Mouse (Mus musculus): ENCODE data around the gene Ctsg. TPM values are rescaled to one million over a fixed set of nuclear protein-coding genes. Genes with fewer than 3 reads are reported as not detected.
"Not testable (repeated sequence)": the region's sequence is repeated elsewhere in the genome, so short reads cannot be mapped to it uniquely, and the experiment has no call there.

The Ctsg gene
- polyA plus RNA-seq, 1 experiment = not detected

DNA sequence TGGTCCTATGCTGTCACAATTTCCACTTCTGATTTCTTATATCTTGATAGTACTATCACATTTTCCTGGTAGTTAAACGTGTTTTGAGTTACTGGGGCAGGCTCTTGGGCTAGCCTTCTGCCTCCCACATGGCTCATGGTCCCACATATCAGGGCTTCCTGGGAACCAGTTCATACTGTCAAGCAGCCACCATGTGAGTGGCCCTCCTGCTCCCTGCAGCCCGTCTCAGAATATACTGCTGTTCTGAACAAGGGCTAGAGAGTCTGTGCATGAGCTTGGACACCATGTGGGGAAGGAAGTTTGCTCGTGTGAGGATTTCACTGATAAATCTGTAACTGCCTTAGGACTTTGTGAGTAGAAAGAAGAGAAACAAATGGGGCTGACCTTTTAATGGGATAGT, 15.7 kb downstream of the Ctsg start:
- Histone ChIP-seq H3K36me3 (ENCODE audit: control insufficient read depth, insufficient read depth) (no peaks in the 10 kb centered on the region), H3K79me2 (ENCODE audit: control insufficient read depth, insufficient read depth) (no peaks in the 10 kb centered on the region), H3K27me3 (ENCODE audit: control insufficient read depth, insufficient read depth, insufficient read length) (no peaks in the 10 kb centered on the region), H3K4me3 (ENCODE audit: insufficient read depth, poor library complexity, severe bottlenecking) (no peak overlapping the region), H3ac (ENCODE audit: control insufficient read depth, insufficient read length, low read depth) (no peak overlapping the region), H3K79me3 (ENCODE audit: low read depth) (no peaks in the 10 kb centered on the region)
- TF ChIP-seq MYOD1 (IDR thresholded peaks at IDR 0.05; ENCODE audit: control insufficient read depth, insufficient read length, low read depth) = no peak
- TF ChIP-seq CEBPB (IDR thresholded peaks at IDR 0.05; ENCODE audit: low read depth) = no peak
- no peak for TF ChIP-seq FOSL1 (IDR thresholded peaks at IDR 0.05; ENCODE audit: insufficient read depth, low read length, poor library complexity, severe bottlenecking)
- TF ChIP-seq CTCF (IDR thresholded peaks at IDR 0.05; ENCODE audit: control insufficient read depth, insufficient read depth, insufficient read length) = no peak
- TF ChIP-seq MAX (IDR thresholded peaks at IDR 0.05) = no peak
- TF ChIP-seq MYOG (IDR thresholded peaks at IDR 0.05; ENCODE audit: control insufficient read depth, extremely low read depth, insufficient read length) = no peak
- no peak for TF ChIP-seq USF1 (IDR thresholded peaks at IDR 0.05; ENCODE audit: low read depth)

GRCm38 (mm10) chr14:56085167-56085566, 17.2 kb downstream of the Ctsg start, which contains the start of gene Mcpt8:
Mcpt8 (minus strand) TSS chr14:56085273.
- no peaks in the 10 kb centered on the region for H3K27me3 ChIP-seq (ENCODE audit: control insufficient read depth, insufficient read depth, insufficient read length)
- H3K79me3 ChIP-seq (ENCODE audit: low read depth) = no peaks in the 10 kb centered on the region
- H3K79me2 ChIP-seq (ENCODE audit: control insufficient read depth, insufficient read depth) = no peaks in the 10 kb centered on the region
- H3ac ChIP-seq (ENCODE audit: control insufficient read depth, insufficient read length, low read depth) = no peak within 1 kb of the TSS
- no peak within 1 kb of the TSS for H3K4me3 ChIP-seq (ENCODE audit: insufficient read depth, poor library complexity, severe bottlenecking)
- H3K36me3 ChIP-seq (ENCODE audit: control insufficient read depth, insufficient read depth) = no peaks in the 10 kb centered on the region
- TF ChIP-seq CEBPB (IDR thresholded peaks at IDR 0.05; ENCODE audit: low read depth) = peak; percentile 89
- no peak for TF ChIP-seq MYOG (IDR thresholded peaks at IDR 0.05; ENCODE audit: control insufficient read depth, extremely low read depth, insufficient read length)
- TF ChIP-seq MYOD1 (IDR thresholded peaks at IDR 0.05; ENCODE audit: control insufficient read depth, insufficient read length, low read depth) = peak; percentile 32

- Histone ChIP-seq H3K27me3 (ENCODE audit: control insufficient read depth, insufficient read depth, insufficient read length) (no peaks in the 10 kb centered on the region), H3K79me2 (ENCODE audit: control insufficient read depth, insufficient read depth) (no peaks in the 10 kb centered on the region), H3K4me3 (ENCODE audit: insufficient read depth, poor library complexity, severe bottlenecking) (no peak overlapping the region), H3K79me3 (ENCODE audit: low read depth) (no peaks in the 10 kb centered on the region), H3K36me3 (ENCODE audit: control insufficient read depth, insufficient read depth) (no peaks in the 10 kb centered on the region), H3ac (ENCODE audit: control insufficient read depth, insufficient read length, low read depth) (no peak overlapping the region)
- TF ChIP-seq MYOD1 (IDR thresholded peaks at IDR 0.05; ENCODE audit: control insufficient read depth, insufficient read length, low read depth) (no peak), USF1 (IDR thresholded peaks at IDR 0.05; ENCODE audit: low read depth) (no peak), CEBPB (IDR thresholded peaks at IDR 0.05; ENCODE audit: low read depth) (no peak), MYOG (IDR thresholded peaks at IDR 0.05; ENCODE audit: control insufficient read depth, extremely low read depth, insufficient read length) (no peak), CTCF (IDR thresholded peaks at IDR 0.05; ENCODE audit: control insufficient read depth, insufficient read depth, insufficient read length) (no peak), MAX (IDR thresholded peaks at IDR 0.05) (no peak), FOSL1 (IDR thresholded peaks at IDR 0.05; ENCODE audit: insufficient read depth, low read length, poor library complexity, severe bottlenecking) (no peak)
Measured at GRCm38 (mm10) chr14:56082016-56082415, 20.4 kb downstream of the Ctsg start.

DNA sequence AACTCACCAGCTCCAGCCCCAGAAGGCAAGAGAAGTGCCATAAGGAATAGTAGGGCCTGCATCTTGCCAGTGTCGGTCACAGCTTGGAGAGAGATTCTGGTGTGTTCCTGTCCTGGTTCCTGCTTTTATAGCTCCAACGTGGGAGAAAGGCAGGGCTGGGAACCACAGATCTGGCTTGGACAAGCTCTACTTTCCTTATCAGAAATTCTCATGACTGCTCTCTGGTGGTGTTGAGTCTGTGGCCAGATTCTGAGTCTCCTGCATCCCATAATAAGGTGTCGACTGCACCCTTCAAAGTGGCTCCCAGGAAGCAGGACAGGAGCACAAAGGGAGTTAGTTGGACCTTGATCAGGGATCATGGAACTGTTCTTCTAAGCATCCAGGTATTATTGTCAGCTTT, 40.2 kb downstream of the Ctsg start, which contains the start of gene Mcpt4:
TSS of gene Mcpt4 (minus strand) at position 101 of the 400 bp plus-strand sequence.
- not testable (repeated sequence) for H3K36me3 ChIP-seq (ENCODE audit: control insufficient read depth, insufficient read depth); H3K4me3 ChIP-seq (ENCODE audit: insufficient read depth, poor library complexity, severe bottlenecking); H3ac ChIP-seq (ENCODE audit: control insufficient read depth, insufficient read length, low read depth); H3K27me3 ChIP-seq (ENCODE audit: control insufficient read depth, insufficient read depth, insufficient read length); H3K79me2 ChIP-seq (ENCODE audit: control insufficient read depth, insufficient read depth); H3K79me3 ChIP-seq (ENCODE audit: low read depth)

- Histone ChIP-seq H3K79me2 (ENCODE audit: control insufficient read depth, insufficient read depth) (no peaks in the 10 kb centered on the region), H3K27me3 (ENCODE audit: control insufficient read depth, insufficient read depth, insufficient read length) (peaks cover 3% of the 10 kb centered on the region), H3K36me3 (ENCODE audit: control insufficient read depth, insufficient read depth) (no peaks in the 10 kb centered on the region), H3ac (ENCODE audit: control insufficient read depth, insufficient read length, low read depth) (no peak overlapping the region), H3K4me3 (ENCODE audit: insufficient read depth, poor library complexity, severe bottlenecking) (no peak overlapping the region), H3K79me3 (ENCODE audit: low read depth) (no peaks in the 10 kb centered on the region)
- TF ChIP-seq FOSL1 (IDR thresholded peaks at IDR 0.05; ENCODE audit: insufficient read depth, low read length, poor library complexity, severe bottlenecking) (no peak), USF1 (IDR thresholded peaks at IDR 0.05; ENCODE audit: low read depth) (peak; percentile 31)
Measured at GRCm38 (mm10) chr14:56057722-56058121, 44.7 kb downstream of the Ctsg start.

DNA sequence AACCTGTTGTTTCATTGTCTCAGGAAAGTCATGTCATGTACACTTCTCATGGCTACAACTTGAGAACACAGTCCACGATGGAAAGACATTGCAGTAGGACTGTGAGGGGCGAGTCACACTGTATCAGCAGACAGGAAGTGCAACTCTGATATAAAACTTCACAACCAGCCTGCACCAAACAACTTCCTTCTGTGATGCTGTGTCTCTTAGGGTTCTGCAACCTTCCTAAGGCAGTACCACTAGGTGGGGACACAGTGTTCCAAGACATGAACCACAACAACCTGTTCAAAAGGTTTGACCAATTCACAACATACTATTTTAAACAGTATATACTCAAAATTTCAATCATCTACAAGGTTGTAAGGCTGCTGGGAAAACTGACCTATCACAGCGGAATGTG, 47.0 kb downstream of the Ctsg start:
- no peak for TF ChIP-seq MYOG (IDR thresholded peaks at IDR 0.05; ENCODE audit: control insufficient read depth, extremely low read depth, insufficient read length)
- TF ChIP-seq MAX (IDR thresholded peaks at IDR 0.05) = no peak
- no peak for TF ChIP-seq MYOD1 (IDR thresholded peaks at IDR 0.05; ENCODE audit: control insufficient read depth, insufficient read length, low read depth)

More for the DNA sequence above, 47.0 kb downstream of the Ctsg start:
- Histone ChIP-seq H3K36me3 (ENCODE audit: control insufficient read depth, insufficient read depth) (no peaks in the 10 kb centered on the region), H3K27me3 (ENCODE audit: control insufficient read depth, insufficient read depth, insufficient read length) (no peaks in the 10 kb centered on the region), H3K79me2 (ENCODE audit: control insufficient read depth, insufficient read depth) (no peaks in the 10 kb centered on the region), H3K4me3 (ENCODE audit: insufficient read depth, poor library complexity, severe bottlenecking) (no peak overlapping the region), H3K79me3 (ENCODE audit: low read depth) (no peaks in the 10 kb centered on the region), H3ac (ENCODE audit: control insufficient read depth, insufficient read length, low read depth) (no peak overlapping the region)

Small RNA genes within 50 kb of the gene (microRNA-seq; reads per million reads assigned to microRNA genes)
- gene Mir6949 (ENCODE audit: borderline microRNAs expressed) = not detected

Other genes with a start within 250 kb of the Ctsg start
- gene Nynrin, start 248.6 kb downstream of the Ctsg start, polyA plus RNA-seq (2012; fragmentation: generic; extraction: Trizol) = 0.13 TPM
- gene Cbln3, start 218.2 kb downstream of the Ctsg start, polyA plus RNA-seq (2012; fragmentation: generic; extraction: Trizol) = 0.05 TPM
- gene Khnyn, start 217.6 kb downstream of the Ctsg start, polyA plus RNA-seq (2012; fragmentation: generic; extraction: Trizol) = 3.6 TPM
- gene Sdr39u1, start 202.3 kb downstream of the Ctsg start, polyA plus RNA-seq (2012; fragmentation: generic; extraction: Trizol) = 4.7 TPM
- gene Cma1, start 157.9 kb downstream of the Ctsg start, polyA plus RNA-seq (2012; fragmentation: generic; extraction: Trizol) = 0.90 TPM
- gene Cma2, start 151.6 kb downstream of the Ctsg start, polyA plus RNA-seq (2012; fragmentation: generic; extraction: Trizol) = not detected
- gene Mcpt1, start 84.6 kb downstream of the Ctsg start, polyA plus RNA-seq (2012; fragmentation: generic; extraction: Trizol) = 0.09 TPM
- not detected for gene Mcpt9, start 72.1 kb downstream of the Ctsg start, polyA plus RNA-seq (2012; fragmentation: generic; extraction: Trizol)
- not detected for gene Mcpt2, start 60.5 kb downstream of the Ctsg start, polyA plus RNA-seq (2012; fragmentation: generic; extraction: Trizol)
- not detected for gene Mcpt4, start 40.3 kb downstream of the Ctsg start, polyA plus RNA-seq (2012; fragmentation: generic; extraction: Trizol)
- 4.6 TPM for gene Mcpt8, start 17.3 kb downstream of the Ctsg start, polyA plus RNA-seq (2012; fragmentation: generic; extraction: Trizol)
- gene Gzme, start 18.1 kb upstream of the Ctsg start, polyA plus RNA-seq (2012; fragmentation: generic; extraction: Trizol) = 3.3 TPM
- gene Gzmd, start 30.0 kb upstream of the Ctsg start, polyA plus RNA-seq (2012; fragmentation: generic; extraction: Trizol) = 0.12 TPM
- not detected for gene Gzmg, start 57.0 kb upstream of the Ctsg start, polyA plus RNA-seq (2012; fragmentation: generic; extraction: Trizol)
- gene Gzmn, start 72.0 kb upstream of the Ctsg start, polyA plus RNA-seq (2012; fragmentation: generic; extraction: Trizol) = not detected
- not detected for gene Gzmf, start 108.8 kb upstream of the Ctsg start, polyA plus RNA-seq (2012; fragmentation: generic; extraction: Trizol)
- gene Gzmc, start 132.1 kb upstream of the Ctsg start, polyA plus RNA-seq (2012; fragmentation: generic; extraction: Trizol) = not detected
- gene Gzmb, start 159.7 kb upstream of the Ctsg start, polyA plus RNA-seq (2012; fragmentation: generic; extraction: Trizol) = not detected